Mouse (Mus musculus) forebrain, embryonic 15.5 days (tissue): ENCODE results near the gene Arhgef25. TPM values are rescaled to one million over a fixed set of nuclear protein-coding genes. Genes with fewer than 3 reads are reported as not detected.
"Not testable (repeated sequence)": the region's sequence is repeated elsewhere in the genome, so short reads cannot be mapped to it uniquely, and the experiment has no call there.

Experiments
- ATAC-seq: fragments of 200-750 bp; cut with Nextera tagmentation; replicated peaks from 2 replicates; pipeline ENCODE4 v1.8.0; 2017; ENCODE audit warnings: mild to moderate bottlenecking, moderate TSS enrichment, moderate library complexity
- H3K27ac ChIP-seq: fragments of 300-500 bp; sonication (generic); replicated peaks from 2 replicates; pipeline ENCODE4 v1.5.1; 2015; ENCODE audit warnings: mild to moderate bottlenecking, inconsistent platforms
- H3K27me3 ChIP-seq: fragments of 300-500 bp; sonication (generic); 2 replicates; pipeline ENCODE4 v1.6.1; 2015; ENCODE audit warnings: inconsistent platforms
- H3K36me3 ChIP-seq: fragments of 300-500 bp; sonication (generic); 2 replicates; pipeline ENCODE4 v1.6.1; 2015; ENCODE audit warnings: mild to moderate bottlenecking, inconsistent platforms
- H3K4me1 ChIP-seq: fragments of 300-500 bp; sonication (generic); 2 replicates; pipeline ENCODE4 v1.6.1; 2015; ENCODE audit warnings: inconsistent platforms
- H3K4me2 ChIP-seq: fragments of 300-500 bp; sonication (generic); replicated peaks from 2 replicates; pipeline ENCODE4 v1.6.1; 2015; ENCODE audit warnings: mild to moderate bottlenecking, inconsistent platforms
- H3K4me3 ChIP-seq: fragments of 300-500 bp; sonication (generic); 2 replicates; pipeline ENCODE4 v1.5.1; 2015; ENCODE audit warnings: mild to moderate bottlenecking, inconsistent platforms
- H3K9ac ChIP-seq: fragments of 300-500 bp; sonication (generic); replicated peaks from 2 replicates; pipeline ENCODE4 v1.6.1; 2015; ENCODE audit warnings: mild to moderate bottlenecking, inconsistent platforms
- H3K9me3 ChIP-seq: fragments of 300-500 bp; sonication (generic); 2 replicates; pipeline ENCODE4 v1.6.1; 2016; ENCODE audit warnings: inconsistent platforms
- WGBS: fragments of 180-500 bp; shearing (Covaris S2); methylation state at CpG from one replicate; pipeline ENCODE4 v1.1.7; 2015; ENCODE audit warnings: mixed read lengths; 5-methylcytosine and 5-hydroxymethylcytosine counted together
- polyA plus RNA-seq: library from polyadenylated mRNA; unstranded; fragments of >200 nt; fragmentation: Nextera tagmentation; extraction: Ambion mirVana; gene quantifications from 2 replicates; pipeline ENCODE4 v1.2.1, GENCODE M21; 2015

Gene Arhgef25
- polyA plus RNA-seq, 1 experiment from 2014 or later: 32.3 TPM

DNA sequence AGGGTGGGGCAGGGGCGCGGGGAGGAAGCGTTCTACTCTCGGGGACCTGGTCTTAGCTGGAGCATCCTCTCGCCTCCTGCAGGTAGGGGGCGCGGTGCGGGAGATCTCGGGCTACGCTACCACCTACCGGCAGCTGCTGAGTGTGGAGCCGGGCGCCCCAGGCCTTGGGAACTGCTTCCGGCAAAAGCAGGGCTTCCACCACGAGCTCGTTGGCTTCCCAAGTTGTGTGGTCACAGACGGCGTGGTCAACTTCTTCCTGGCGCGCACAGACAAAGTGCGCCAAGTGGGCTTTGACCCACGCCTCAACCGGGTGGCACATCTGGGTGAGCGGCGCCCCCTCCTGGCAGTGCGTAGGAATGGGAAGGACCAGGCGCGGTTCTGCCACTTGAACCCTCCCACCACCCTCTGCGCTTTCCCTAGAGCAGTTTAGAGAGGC, 19.0 kb downstream of the Arhgef25 start:
- 0 out of 2 replicates have a peak, but pooled peaks have one; percentile 46 for ATAC-seq
- Histone ChIP-seq H3K27ac (no peak overlapping the region), H3K9ac (no peak overlapping the region; the same call in 1 of the 2 replicates), H3K27me3 (peaks cover 58% of the 10 kb centered on the region), H3K4me3 (peak overlapping the region; percentile 31), H3K4me2 (peak overlapping the region; percentile 46), H3K4me1 (peaks cover 25% of the 10 kb centered on the region), H3K36me3 (0 out of 2 replicates have a peak, but pooled peaks cover 4% of the 10 kb centered on the region), H3K9me3 (no peaks in the 10 kb centered on the region)
- 2% methylated on average over 28 of the region's 29 CpGs for WGBS

DNA sequence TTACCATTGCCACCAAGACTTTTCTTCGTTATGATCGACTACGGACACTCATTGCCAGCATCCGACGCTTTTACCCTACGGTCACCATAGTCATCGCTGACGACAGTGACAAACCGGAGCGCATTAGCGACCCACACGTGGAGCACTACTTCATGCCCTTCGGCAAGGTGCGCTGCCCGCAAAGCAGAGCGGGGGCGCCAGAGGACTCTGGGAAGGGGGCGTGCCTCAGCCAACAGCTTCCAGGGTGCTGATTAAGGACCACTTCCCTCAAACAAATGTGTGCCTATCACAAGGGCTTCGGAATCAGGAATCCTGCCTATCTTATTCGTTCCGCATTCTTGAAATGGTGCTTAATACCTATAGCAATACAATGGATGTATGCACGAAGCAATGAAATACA, 19.9 kb downstream of the Arhgef25 start:
- Histone ChIP-seq H3K4me3 (peak overlapping the region; percentile 31), H3K27me3 (peaks cover 58% of the 10 kb centered on the region), H3K27ac (no peak overlapping the region), H3K4me1 (peaks cover 29% of the 10 kb centered on the region), H3K36me3 (0 out of 2 replicates have a peak, but pooled peaks cover 4% of the 10 kb centered on the region), H3K9me3 (no peaks in the 10 kb centered on the region), H3K4me2 (peak overlapping the region; percentile 46), H3K9ac (no peak overlapping the region)
- WGBS: under 1% methylated on average over 22 of the region's 22 CpGs
- ATAC-seq: no peak

DNA sequence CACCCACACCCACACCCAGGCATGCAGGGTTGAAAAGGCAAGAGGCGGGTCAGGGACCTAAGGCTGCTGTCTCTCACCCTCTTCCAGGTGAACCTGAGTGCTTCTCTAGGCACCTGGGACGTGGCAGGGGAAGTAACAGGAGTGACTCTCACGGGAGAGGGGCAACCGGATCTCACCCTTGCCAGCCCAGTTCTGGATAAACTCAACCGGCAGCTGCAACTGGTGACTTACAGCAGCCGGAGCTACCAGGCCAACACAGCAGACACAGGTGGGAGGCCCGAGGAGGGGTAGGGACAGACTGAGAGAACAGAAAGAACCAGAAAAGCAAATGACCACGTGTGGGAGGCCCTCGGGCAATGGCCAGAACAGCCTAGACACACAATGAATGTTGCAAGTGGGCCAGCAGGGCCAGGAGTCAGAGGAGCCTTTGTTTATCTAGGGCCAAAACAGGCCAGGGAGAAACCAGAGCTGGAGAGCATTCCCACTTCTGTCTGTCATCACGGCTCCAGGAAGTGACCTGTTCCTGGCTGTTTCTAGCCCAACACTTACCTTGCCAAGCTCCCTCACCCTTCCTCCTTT, 22.2 kb downstream of the Arhgef25 start:
- 0 out of 2 replicates have a peak, but pooled peaks cover 4% of the 10 kb centered on the region for H3K36me3 ChIP-seq
- peaks cover 52% of the 10 kb centered on the region for H3K27me3 ChIP-seq
- H3K9ac ChIP-seq: no peak overlapping the region
- no peak overlapping the region for H3K27ac ChIP-seq
- peaks cover 34% of the 10 kb centered on the region for H3K4me1 ChIP-seq
- ATAC-seq: no peak
- no peaks in the 10 kb centered on the region for H3K9me3 ChIP-seq
- H3K4me2 ChIP-seq: no peak overlapping the region
- 58% methylated on average over 10 of the region's 10 CpGs for WGBS
- H3K4me3 ChIP-seq: no peak overlapping the region

GRCm38 (mm10) chr10:127166771-127167613, 22.9 kb downstream of the Arhgef25 start:
- 27% methylated on average over 15 of the region's 15 CpGs for WGBS
- 0 out of 2 replicates have a peak, but pooled peaks cover 4% of the 10 kb centered on the region for H3K36me3 ChIP-seq
- no peaks in the 10 kb centered on the region for H3K9me3 ChIP-seq
- peak overlapping the region; percentile 98 for H3K4me2 ChIP-seq
- H3K4me3 ChIP-seq: peak overlapping the region; percentile 84
- peaks cover 52% of the 10 kb centered on the region for H3K27me3 ChIP-seq
- H3K9ac ChIP-seq: peak overlapping the region; percentile 86
- H3K4me1 ChIP-seq: peaks cover 34% of the 10 kb centered on the region
- no peak for ATAC-seq
- peak overlapping the region; percentile 76 for H3K27ac ChIP-seq

GRCm38 (mm10) chr10:127166404-127166715, 23.5 kb downstream of the Arhgef25 start:
- Histone ChIP-seq H3K36me3 (0 out of 2 replicates have a peak, but pooled peaks cover 4% of the 10 kb centered on the region), H3K4me2 (peak overlapping the region; percentile 98), H3K9me3 (no peaks in the 10 kb centered on the region), H3K9ac (peak overlapping the region; percentile 86), H3K4me1 (peaks cover 34% of the 10 kb centered on the region), H3K4me3 (peak overlapping the region; percentile 84), H3K27ac (peak overlapping the region; percentile 76), H3K27me3 (peaks cover 47% of the 10 kb centered on the region)
- 6% methylated on average over 11 of the region's 11 CpGs for WGBS
- ATAC-seq: no peak

DNA sequence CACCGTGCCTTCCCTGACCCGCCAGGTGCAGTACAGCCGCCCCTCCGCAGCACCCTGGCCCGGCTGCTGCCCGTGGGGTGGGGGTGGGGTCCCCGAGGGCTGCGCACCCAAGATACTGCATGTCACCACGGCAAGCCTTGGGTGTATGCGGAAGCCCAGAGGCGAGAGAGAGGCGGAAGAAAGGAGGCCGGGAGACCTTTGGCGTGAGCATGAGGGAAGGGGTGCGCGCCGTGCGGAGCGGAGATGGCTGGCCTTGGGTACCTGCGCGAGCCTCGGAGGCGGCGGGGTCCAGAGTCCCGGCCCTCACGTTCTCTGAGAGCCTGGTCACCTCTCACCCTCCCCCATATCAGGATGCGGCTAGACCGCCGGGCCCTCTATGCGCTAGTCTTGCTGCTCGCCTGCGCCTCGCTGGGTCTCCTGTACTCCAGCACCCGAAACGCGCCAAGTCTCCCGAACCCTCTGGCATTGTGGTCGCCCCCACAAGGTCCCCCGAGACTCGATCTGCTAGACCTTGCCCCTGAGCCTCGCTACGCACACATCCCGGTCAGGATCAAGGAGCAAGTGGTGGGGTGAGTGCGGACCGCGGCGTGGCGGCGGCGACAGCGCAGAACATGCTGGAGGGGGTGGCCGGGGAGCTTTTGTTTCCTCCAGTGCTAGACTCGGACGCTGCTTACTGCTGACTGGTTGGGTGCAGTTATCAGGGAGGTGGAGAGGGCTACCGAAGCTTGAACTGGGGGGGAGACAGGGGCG, 24.1 kb downstream of the Arhgef25 start:
- under 1% methylated on average over 56 of the region's 56 CpGs for WGBS
- peak; percentile 55 for ATAC-seq
- 0 out of 2 replicates have a peak, but pooled peaks cover under 1% of the 10 kb centered on the region for H3K36me3 ChIP-seq
- H3K27me3 ChIP-seq: peaks cover 42% of the 10 kb centered on the region
- H3K4me2 ChIP-seq: peak overlapping the region; percentile 98
- H3K9me3 ChIP-seq: no peaks in the 10 kb centered on the region
- H3K9ac ChIP-seq: peak overlapping the region; percentile 86
- H3K4me3 ChIP-seq: peak overlapping the region; percentile 84
- H3K27ac ChIP-seq: peak overlapping the region; percentile 76
- peaks cover 31% of the 10 kb centered on the region for H3K4me1 ChIP-seq

DNA sequence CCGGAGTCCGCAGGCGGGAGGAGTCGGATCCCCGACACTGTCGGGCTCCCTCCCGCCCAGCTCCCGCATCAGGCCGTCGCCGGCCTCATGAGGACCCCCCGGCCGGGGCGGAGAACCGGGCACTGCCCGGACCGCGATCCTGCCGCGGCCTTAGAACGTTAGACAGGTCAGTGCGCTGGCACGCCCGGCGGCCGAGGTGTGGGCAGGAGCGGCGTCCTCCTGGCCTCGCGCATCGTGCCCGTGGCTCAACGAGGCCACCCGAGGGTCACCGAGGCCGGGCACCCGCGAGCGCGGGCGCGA, 24.6 kb downstream of the Arhgef25 start:
- H3K4me1 ChIP-seq: peaks cover 26% of the 10 kb centered on the region
- no peaks in the 10 kb centered on the region for H3K9me3 ChIP-seq
- peak overlapping the region; percentile 84 for H3K4me3 ChIP-seq
- H3K4me2 ChIP-seq: peak overlapping the region; percentile 98
- peaks cover 37% of the 10 kb centered on the region for H3K27me3 ChIP-seq
- peak overlapping the region; percentile 76 for H3K27ac ChIP-seq
- ATAC-seq: peak; percentile 69
- no peaks in the 10 kb centered on the region for H3K36me3 ChIP-seq
- under 1% methylated on average over 41 of the region's 42 CpGs for WGBS
- H3K9ac ChIP-seq: peak overlapping the region; percentile 86

DNA sequence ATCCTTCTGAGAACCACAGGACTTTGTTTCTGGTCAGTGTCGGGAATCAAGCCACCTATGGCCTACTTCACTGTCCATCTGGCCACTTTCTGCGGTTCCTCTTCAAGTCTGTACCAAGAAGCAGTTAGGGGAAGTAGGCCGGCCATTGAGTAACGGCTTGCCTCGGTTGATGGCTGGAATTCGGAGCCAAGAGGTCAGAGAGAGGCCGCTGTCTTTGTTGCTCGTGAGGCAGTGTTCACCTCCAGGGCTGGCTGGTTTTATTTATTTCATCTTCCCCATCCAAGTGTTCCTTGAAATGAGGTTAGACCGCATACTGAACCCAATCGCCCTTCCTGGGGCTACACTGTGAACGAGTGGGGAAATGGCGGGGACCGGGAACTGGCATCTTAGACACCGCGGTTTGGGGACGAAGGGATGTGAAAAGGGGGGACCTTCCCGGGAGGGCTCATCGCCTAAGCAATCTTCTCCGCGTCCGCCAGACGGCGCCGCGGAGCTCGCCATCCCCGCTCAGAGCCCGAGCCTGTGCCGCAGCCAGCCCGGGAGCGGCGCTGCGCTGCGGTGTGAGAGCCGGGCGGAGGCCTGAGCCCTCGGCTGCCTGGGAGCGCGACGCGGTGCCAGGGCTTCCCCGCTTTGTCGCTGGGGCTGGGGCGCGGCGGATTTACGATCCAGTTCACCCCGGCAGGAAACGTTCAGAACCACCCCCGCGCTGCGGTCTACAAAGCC, 25.1 kb downstream of the Arhgef25 start, which contains the start of gene B4galnt1:
Gene B4galnt1 (plus strand): TSS at position 595 of the 723 bp plus-strand sequence.
- Histone ChIP-seq H3K36me3 (no peaks in the 10 kb centered on the region), H3K27me3 (peaks cover 32% of the 10 kb centered on the region), H3K4me2 (peak within 1 kb of the TSS; percentile 98), H3K4me3 (peak within 1 kb of the TSS; percentile 84), H3K9ac (peak within 1 kb of the TSS; percentile 86), H3K4me1 (peaks cover 21% of the 10 kb centered on the region), H3K27ac (peak within 1 kb of the TSS; percentile 76), H3K9me3 (no peaks in the 10 kb centered on the region)
- ATAC-seq: peak; percentile 92
- WGBS: 2% methylated on average over 52 of the region's 52 CpGs

GRCm38 (mm10) chr10:127164190-127164589, 25.7 kb downstream of the Arhgef25 start:
- H3K9ac ChIP-seq: no peak overlapping the region
- H3K27ac ChIP-seq: peak overlapping the region; percentile 76; the same call in 1 of the 2 replicates
- peaks cover 26% of the 10 kb centered on the region for H3K27me3 ChIP-seq
- no peak for ATAC-seq
- H3K9me3 ChIP-seq: no peaks in the 10 kb centered on the region
- H3K4me3 ChIP-seq: no peak overlapping the region
- H3K4me1 ChIP-seq: peaks cover 20% of the 10 kb centered on the region
- no peak overlapping the region; the same call in 1 of the 2 replicates for H3K4me2 ChIP-seq
- WGBS: 95% methylated on average over 4 of the region's 4 CpGs
- H3K36me3 ChIP-seq: no peaks in the 10 kb centered on the region

DNA sequence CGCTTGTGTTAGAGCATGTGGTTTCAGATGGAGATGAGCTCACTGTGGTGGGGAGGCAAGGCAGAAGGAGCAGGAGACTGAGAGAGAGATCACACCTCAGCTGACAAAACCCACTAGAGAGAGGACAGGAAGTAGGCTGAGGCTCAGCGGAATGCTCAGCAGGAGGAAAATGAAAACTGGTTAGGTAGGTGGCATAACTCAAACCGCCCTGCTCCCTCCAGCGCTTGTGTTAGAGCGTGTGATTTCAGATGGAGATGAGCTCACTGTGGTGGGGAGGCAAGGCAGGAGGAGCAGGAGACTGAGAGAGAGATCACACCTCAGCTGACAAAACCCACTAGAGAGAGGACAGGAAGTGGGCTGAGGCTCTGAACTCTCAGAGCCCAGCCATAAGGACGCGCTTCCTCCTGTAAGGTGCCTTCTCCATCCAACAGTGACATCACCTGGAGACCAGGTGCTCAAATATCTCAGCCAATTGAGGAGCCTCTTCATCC, 27.1 kb downstream of the Arhgef25 start:
- H3K9me3 ChIP-seq, H3K27ac ChIP-seq, H3K36me3 ChIP-seq, ATAC-seq, H3K4me2 ChIP-seq, H3K4me3 ChIP-seq, H3K9ac ChIP-seq: not testable (repeated sequence)
- peaks cover 14% of the 10 kb centered on the region for H3K27me3 ChIP-seq
- peaks cover 20% of the 10 kb centered on the region for H3K4me1 ChIP-seq
- WGBS: 72% methylated on average over 7 of the region's 7 CpGs

- no peaks in the 10 kb centered on the region for H3K36me3 ChIP-seq
- H3K4me3 ChIP-seq: no peak overlapping the region
- WGBS: 80% methylated on average over 3 of the region's 3 CpGs
- H3K27ac ChIP-seq: no peak overlapping the region
- ATAC-seq: no peak
- H3K9me3 ChIP-seq: no peaks in the 10 kb centered on the region
- H3K4me1 ChIP-seq: peaks cover 9% of the 10 kb centered on the region; the same call in 1 of the 2 replicates
- no peak overlapping the region for H3K9ac ChIP-seq
- no peaks in the 10 kb centered on the region for H3K27me3 ChIP-seq
- no peak overlapping the region for H3K4me2 ChIP-seq
Observed at GRCm38 (mm10) chr10:127160728-127161127, 29.2 kb downstream of the Arhgef25 start.
